Mouse (Mus musculus) ovary, adult 10 weeks (tissue): Measurements from ENCODE around the gene Pcdh18. TPM values are rescaled to one million over a fixed set of nuclear protein-coding genes. Genes with fewer than 3 reads are reported as not detected.

Experiments used
- polyA plus RNA-seq: library from polyadenylated mRNA; stranded (reverse); fragments of 350-450 nt; fragmentation: Illumina TruSeq; extraction: RNeasy Lipid Tissue Mini Kit (QIAGEN cat#74804); gene quantifications from one replicate; pipeline ENCODE4 v1.2.3, GENCODE M21; 2014

Gene Pcdh18
- 26.2 TPM for polyA plus RNA-seq

DNA sequence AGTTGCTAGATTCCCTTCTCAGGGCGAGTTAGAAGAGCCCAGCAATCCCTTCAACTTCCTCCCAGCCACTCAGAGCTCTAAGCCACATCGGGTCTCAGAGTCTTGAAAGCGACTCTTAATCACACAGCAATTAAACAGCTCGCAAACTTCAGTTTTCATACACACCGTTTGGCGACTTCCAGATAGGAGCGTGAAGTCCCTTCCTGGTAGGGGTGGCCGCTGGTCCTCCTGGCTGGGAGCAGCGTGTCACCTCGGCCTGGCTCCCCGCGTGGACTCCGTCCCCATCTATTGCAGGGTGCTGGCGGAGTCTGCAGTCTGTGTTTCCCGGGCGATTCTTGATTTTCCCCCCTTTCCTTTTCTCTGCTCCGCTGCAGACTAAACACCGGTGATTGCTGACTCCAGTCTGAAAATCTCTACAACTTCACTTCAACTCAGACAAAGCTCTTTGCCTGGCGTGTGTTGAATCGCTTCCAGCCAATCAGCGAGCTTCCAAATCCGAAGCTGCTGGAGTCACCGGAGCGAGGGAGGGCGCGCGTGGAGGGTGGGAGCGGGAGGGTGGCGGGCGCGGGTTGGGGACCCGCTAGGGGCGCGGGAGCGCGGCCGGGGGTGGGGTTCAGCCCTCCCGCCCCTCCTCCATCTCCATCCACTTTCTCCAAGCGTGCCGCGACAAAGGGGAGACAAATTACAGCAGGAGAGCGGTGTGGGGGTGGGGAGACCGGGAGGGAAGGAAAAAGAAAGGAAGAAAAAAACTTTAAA, at the start of gene Pcdh18:
Gene Pcdh18 (minus strand): TSS at position 456 of the 756 bp plus-strand sequence.

